ENCODE assay signal across 41 mouse cellular contexts in the genomic region with DNA sequence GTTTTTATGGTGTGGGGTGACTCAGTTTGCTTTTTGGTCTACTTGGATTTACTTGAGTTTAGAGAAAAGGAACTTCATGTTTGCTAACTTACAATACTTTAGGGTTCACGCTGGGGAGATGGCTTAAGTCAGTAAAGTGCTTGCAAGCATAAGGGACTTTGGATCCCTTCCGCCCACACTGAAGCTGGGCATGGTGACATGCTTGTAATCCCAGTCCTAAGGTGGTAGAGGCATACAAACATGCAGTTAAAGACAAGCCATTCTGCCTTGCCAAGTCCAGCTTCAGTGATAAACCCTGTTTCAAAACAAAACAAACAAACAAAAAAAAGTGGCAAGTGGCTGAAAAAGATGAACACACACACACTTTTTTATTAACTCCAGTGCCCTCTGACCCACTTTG. TPM values are rescaled to one million over a fixed set of nuclear protein-coding genes. Genes with fewer than 3 reads are reported as not detected.
"Had no signal": no experiment of that assay in that cellular context is flagged by ENCODE, and none has a peak within 500 bp of the region (broad histone marks: within the 10 kb centered on the region; RNA-seq: fewer than 3 reads in every experiment).

No protein-coding gene starts in this region.

- H3K9ac ChIP-seq: limb, embryonic 12.5 days; limb, embryonic 13.5 days; limb, embryonic 15.5 days; liver, embryonic 12.5 days; liver, embryonic 13.5 days; liver, embryonic 14.5 days; liver, embryonic 15.5 days; lung, embryonic 14.5 days; lung, embryonic 15.5 days; midbrain, embryonic 12.5 days; midbrain, embryonic 13.5 days; midbrain, embryonic 15.5 days; neural tube, embryonic 12.5 days had no signal

- H3K4me2 ChIP-seq: limb, embryonic 12.5 days; limb, embryonic 13.5 days; limb, embryonic 15.5 days; liver, embryonic 12.5 days; liver, embryonic 13.5 days; liver, embryonic 15.5 days; lung, embryonic 14.5 days; lung, embryonic 15.5 days; midbrain, embryonic 11.5 days; midbrain, embryonic 12.5 days; midbrain, embryonic 13.5 days; midbrain, embryonic 15.5 days; neural tube, embryonic 12.5 days had no signal

- H3K4me3 ChIP-seq: left cerebral cortex, adult 2 months; limb, embryonic 10.5 days; limb, embryonic 12.5 days; limb, embryonic 13.5 days; limb, embryonic 15.5 days; liver, embryonic 12.5 days; liver, embryonic 13.5 days; liver, embryonic 15.5 days; lung, embryonic 15.5 days; megakaryocyte, embryonic 14.5 days; midbrain, embryonic 10.5 days; midbrain, embryonic 12.5 days; midbrain, embryonic 13.5 days; midbrain, embryonic 15.5 days; myocyte; neural tube, embryonic 12.5 days had no signal

- H3K9me3 ChIP-seq: limb, embryonic 10.5 days; limb, embryonic 12.5 days; limb, embryonic 13.5 days; limb, embryonic 15.5 days; liver, embryonic 12.5 days; liver, embryonic 13.5 days; liver, embryonic 15.5 days; lung, embryonic 15.5 days; megakaryocyte, embryonic 14.5 days; midbrain, embryonic 10.5 days; midbrain, embryonic 12.5 days; midbrain, embryonic 13.5 days; midbrain, embryonic 15.5 days; neural tube, embryonic 12.5 days had no signal

- H3K36me3 ChIP-seq: liver, embryonic 12.5 days; liver, embryonic 13.5 days; liver, embryonic 15.5 days had no signal

- H3K27ac ChIP-seq: left cerebral cortex, adult 2 months; limb, embryonic 10.5 days; limb, embryonic 12.5 days; limb, embryonic 13.5 days; limb, embryonic 15.5 days; liver, embryonic 12.5 days; liver, embryonic 13.5 days; liver, embryonic 14.5 days; liver, embryonic 15.5 days; lung, embryonic 15.5 days; macrophage; midbrain, embryonic 10.5 days; midbrain, embryonic 12.5 days; midbrain, embryonic 13.5 days; midbrain, embryonic 15.5 days; neural tube, embryonic 12.5 days had no signal

- H3K27me3 ChIP-seq: limb, embryonic 12.5 days; limb, embryonic 13.5 days; limb, embryonic 15.5 days; liver, embryonic 12.5 days; liver, embryonic 13.5 days; liver, embryonic 15.5 days; lung, embryonic 15.5 days; megakaryocyte, embryonic 14.5 days; midbrain, embryonic 12.5 days; midbrain, embryonic 13.5 days; midbrain, embryonic 15.5 days; neural tube, embryonic 12.5 days had no signal

- ATAC-seq: liver, embryonic 12.5 days; lung, postnatal 0 days; midbrain, embryonic 13.5 days; midbrain, embryonic 15.5 days; midbrain, embryonic 16.5 days had no signal

- DNase-seq: left cerebral cortex, postnatal 4 days; liver, embryonic 13.5 days; lung, adult 18-20 months; lung, adult 2 months; lung, embryonic 14.5 days; lung, postnatal 10 days; lung, postnatal 14 days; lung, postnatal 36 days; lung, postnatal 4 days; midbrain, embryonic 14.5 days had no signal

- H3K4me1 ChIP-seq: limb, embryonic 10.5 days; limb, embryonic 12.5 days; limb, embryonic 13.5 days; limb, embryonic 15.5 days; liver, embryonic 12.5 days; liver, embryonic 13.5 days; liver, embryonic 15.5 days; lung, embryonic 15.5 days; midbrain, embryonic 10.5 days; midbrain, embryonic 12.5 days; midbrain, embryonic 13.5 days; midbrain, embryonic 15.5 days; neural tube, embryonic 12.5 days had no signal

RNA-seq across cellular contexts. Expression of a gene that starts 31.2 kb away (rescaled TPM):
- total RNA-seq: left cerebral cortex, adult 18-20 months; left cerebral cortex, adult 2 months; left cerebral cortex, adult 8-10 months; left cerebral cortex, postnatal 10 days; left cerebral cortex, postnatal 14 days; left cerebral cortex, postnatal 25 days; left cerebral cortex, postnatal 36 days; left cerebral cortex, postnatal 4 days; megakaryocyte progenitor cell, adult 5-6 weeks; megakaryocyte, adult 5-6 weeks; megakaryocyte-erythroid progenitor cell, adult 5-6 weeks; midbrain, postnatal 0 days; monocyte, adult 5-6 weeks had no signal
- polyA plus RNA-seq: lung, adult 2 months; macrophage; myocyte had no signal

RNA-seq across cellular contexts. Expression of a gene that starts 57.9 kb away (rescaled TPM):
- total RNA-seq: megakaryocyte, adult 5-6 weeks; monocyte, adult 5-6 weeks had no signal
- polyA plus RNA-seq: macrophage had no signal
